Mouse (Mus musculus): ENCODE results near the gene Slc25a51.
"Not testable (repeated sequence)": the region's sequence is repeated elsewhere in the genome, so short reads cannot be mapped to it uniquely, and the experiment has no call there.

The Slc25a51 gene

DNA sequence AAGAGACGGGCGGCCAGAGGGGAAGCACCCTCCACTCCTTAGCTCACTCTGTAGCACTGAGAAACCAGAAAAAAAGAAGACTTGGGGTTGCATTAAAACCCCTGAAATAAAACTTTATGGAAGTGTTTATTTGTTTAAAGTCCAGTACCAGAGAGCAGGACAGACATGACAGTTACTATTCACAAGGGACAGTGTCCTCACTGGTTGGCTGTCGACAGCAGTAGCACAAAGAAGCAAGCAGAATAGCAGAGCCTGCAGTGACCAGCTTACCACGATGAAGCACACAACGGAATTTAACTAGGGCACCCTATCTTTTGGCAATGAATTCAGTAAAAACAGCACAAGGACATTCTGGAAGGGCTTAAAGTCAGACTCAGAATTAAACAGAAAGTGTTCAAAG, 10.3 kb downstream of the Slc25a51 start:
- not testable (repeated sequence) for DNase-seq

DNA sequence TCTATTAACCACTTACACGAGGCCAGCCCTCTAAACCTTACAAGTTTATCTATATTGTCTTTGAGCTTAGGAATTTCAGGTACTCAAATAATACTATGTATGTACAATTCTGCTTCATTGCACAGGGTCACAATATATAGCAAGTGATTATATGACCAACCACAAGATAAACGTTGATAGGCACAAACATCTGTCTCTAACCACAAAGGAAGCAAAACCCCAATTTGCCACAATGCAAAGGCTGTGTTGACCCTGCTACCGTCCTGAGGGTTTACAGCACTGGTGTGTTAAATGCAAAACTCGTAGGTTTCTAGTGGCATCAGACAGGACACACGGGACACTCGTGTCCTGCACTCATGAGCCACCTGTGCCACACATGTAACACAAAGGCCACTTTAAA, 12.4 kb downstream of the Slc25a51 start:
- not testable (repeated sequence) for DNase-seq

DNA sequence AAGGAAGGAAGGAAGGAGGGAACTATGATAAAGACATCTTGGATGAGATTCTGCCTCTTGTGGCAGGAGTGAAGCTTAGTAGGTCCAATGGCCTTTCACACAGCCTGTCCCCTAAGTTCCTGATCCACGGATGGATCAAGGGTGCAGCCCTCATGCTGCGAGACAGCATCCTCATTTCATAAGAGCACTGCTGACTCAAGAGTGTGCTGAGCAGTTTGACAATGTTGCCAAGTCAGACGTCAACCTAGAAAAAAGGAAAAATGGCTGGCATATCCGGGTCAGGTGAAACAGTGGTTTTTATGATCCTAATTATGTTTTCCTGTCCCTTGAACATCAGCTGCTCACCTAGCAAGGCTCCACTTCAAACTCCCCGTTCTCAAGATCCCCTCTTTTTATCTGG, 14.9 kb downstream of the Slc25a51 start:
- no peak for DNase-seq

DNA sequence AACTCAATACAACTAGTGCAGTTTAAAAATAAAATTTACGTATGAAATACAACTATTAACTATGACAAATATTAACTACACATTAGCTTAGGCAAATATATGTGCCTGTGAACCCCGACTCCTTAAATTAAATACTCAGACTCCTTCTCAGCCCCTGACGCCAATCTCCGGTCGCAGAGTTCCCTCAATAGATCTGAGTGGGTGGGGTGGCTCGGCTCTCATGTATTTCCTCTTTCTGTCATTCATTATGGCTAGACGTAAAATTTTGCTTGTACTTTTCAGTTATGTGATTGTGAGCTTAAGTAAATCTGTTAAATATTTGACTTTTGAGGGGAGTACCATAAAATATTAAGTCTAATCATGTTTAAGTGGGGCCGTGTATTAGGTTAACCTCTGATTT, 15.6 kb downstream of the Slc25a51 start:
- DNase-seq = no peak

DNA sequence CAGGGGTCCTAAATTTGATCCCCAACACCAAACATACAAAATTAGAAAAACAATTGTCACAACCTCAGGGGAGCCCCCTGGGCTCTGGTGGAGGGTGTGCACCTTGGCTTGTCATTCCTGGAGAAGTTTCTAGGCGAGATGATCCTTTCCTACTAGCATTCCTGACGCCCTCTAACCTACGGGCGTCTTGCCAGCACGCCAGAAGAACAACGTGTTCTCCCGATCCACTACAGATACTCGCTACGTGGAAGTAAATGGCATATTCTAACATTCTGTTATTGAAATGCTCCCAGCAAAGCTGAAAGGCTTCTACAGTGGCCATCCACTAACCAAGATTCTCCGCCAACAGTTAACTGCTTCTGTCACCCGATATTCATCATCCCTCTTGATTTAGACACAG, 16.0 kb downstream of the Slc25a51 start:
- DNase-seq = no peak

DNA sequence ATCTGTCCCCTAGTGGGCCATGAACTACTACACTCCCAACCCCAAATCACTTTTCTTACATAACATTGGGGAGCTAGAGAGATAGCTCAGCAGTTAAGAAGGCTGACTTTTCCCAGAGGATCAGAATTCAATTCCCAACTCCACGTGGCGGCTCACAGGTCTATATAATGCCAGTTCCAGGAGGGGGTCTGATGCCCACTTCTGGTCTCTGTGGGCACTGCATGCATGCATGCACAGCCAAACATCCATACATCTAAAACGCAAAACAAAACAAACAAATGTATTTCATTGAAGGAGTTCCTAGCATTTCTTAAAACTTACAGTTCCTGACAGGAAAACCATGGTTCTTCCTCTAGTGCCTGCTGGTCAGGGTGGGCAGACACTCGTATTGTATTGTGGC, 16.5 kb downstream of the Slc25a51 start:
- DNase-seq = no peak

DNA sequence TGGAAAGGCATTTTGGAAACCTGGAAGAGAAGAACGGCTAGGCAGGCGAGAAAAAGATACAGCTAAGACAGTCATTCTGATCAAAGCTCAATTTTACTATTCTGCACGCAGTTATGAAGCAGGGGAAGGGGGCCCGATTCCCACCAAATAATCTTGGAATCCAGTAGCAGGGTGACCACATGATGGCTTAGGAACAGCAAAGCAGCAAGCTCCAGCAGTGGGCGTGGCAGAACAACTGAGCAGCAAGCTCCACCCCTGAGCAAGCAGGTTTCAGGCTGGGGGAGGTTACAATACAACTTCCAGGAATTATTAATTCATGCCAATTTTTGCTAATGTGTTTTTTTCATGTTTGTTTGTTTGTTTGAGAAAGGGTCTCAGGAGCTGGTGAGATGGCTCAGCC, 21.3 kb downstream of the Slc25a51 start:
- not testable (repeated sequence) for DNase-seq

DNA sequence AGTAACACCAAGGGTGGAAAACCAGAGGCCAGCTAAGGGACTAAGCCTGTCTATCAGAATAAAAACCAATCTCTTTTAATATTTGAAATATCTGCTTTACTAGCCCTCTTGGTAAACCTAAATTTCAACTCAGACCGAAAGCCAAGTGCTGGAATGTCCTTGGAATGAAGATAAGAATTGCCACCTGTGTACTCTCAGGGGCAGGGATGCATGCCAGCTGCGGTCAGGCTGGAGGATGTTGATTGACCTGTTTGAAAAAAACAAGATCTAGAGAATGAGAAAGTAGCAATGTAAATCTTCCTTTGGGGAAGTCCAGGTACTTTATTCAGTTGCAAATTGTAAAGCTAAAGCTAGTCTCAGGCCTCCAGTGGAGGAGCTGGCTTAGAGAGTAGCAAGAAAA, 26.4 kb downstream of the Slc25a51 start:
- DNase-seq = not testable (repeated sequence)

DNA sequence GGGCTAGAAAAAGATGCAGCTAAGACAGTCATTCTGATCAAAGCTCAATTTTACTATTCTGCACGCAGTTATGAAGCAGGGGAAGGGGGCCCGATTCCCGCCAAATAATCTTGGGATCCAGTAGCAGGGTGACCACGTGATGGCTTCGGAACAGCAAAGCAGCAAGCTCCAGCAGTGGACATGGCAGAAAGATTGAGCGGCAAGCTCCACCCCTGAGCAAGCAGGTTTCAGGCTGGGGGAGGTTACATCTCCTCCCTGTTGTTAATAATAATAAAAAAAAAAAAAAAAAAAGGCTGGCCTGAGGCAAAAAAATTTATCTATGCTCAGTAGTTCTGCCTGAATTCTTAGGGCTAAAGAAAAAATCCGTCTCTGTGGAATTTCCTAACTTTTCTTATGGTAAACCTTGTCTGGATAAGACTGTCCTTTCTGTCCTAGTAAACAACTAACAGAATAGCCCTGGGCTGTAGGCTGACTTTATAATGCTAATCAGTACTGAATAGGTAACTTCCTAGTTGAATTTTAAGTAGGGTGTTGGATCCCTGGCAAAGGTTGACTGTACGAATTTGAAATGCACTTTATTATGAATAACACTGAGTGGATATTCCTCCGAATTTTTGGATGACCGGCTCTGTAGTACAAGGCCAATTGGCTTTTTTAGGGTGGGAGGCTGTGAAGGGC, 27.5 kb downstream of the Slc25a51 start:
- DNase-seq = not testable (repeated sequence)

DNA sequence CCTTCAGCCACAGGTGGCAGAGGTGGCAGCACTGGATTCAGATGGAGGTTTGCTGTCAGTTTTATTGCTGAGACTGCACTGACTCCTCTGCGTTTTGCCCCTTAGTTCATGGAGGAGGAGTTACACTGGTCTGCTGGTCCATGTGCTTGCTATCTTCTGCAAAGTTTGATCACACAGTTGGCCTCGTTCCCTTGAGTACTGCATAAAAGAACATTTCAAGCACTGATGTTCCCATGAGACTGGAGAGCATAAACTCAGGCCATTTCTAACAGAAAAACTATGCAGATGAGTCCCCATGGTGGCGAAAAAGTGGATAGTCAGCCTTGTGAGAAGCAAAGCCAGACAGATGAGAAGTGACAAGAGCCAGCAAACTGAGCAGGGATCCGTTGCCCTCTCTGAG, 32.0 kb downstream of the Slc25a51 start:
- no peak for DNase-seq

DNA sequence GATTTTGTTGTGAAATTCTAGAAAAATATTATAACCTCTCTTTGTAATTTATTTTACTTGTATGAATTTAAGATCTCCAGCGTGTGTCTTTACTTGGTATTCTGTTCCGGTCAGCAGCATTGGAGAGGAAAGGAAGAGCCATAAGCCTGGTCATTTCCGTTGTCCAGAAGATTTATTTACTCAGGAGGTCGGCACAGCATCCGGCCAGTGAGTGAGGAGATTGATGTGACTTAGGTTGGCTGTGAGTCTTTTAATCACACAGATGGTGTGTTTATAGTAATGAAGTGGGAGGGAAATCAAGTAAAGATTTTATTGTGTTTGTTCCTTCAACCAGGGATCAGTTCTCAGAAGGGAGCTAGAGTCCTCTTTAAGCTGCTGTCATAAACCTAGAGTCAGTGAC, 33.7 kb downstream of the Slc25a51 start:
- DNase-seq = no peak

DNA sequence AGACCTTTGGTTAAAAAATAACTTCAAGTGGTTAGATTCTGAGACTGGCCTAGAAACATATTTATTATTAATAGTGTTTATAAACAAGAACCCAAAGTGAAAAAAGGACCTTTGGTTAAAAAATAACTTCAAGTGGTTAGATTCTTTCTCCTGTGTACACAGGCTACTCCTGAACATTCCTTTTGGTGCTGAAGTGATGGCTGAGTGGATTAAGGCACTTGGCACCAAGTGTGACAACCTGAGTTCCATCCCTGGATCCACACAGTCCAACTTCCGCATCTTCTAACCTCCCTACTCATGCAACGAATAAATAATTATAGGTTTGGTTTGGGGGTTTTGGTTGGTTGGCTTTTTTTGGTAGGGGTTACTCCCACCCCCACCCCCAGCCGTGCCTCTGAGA, 37.3 kb downstream of the Slc25a51 start:
- no peak for DNase-seq

DNA sequence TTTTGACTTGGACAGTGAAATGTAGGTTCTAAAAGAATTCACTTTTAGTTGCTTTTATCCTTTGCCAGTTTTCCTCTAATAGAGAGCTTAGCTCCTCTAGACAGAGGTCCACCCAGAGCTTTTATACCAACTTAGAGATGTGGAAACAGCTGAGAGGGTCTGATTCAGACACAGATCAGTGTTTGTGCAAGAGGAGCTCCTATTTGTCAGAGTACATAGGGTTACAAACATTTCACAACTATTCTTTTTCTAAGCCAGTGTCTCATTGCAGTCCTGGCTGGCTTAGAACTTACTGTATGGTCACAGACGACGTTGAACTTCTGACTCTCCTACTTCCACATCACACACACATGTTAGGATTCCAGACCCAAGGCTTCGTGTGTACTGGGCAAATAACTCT, 51.9 kb downstream of the Slc25a51 start:
- no peak for DNase-seq
